In genomic region chr8:111213406-111213805, GRCm38 (mm10) we compare ENCODE assay signal across 22 mouse cellular contexts.
"Had no signal": no experiment of that assay in that cellular context is flagged by ENCODE, and none has a peak within 500 bp of the region (broad histone marks: within the 10 kb centered on the region; RNA-seq: fewer than 3 reads in every experiment).

No protein-coding gene starts in this region.

- H3K9ac ChIP-seq: liver, embryonic 14.5 days; lung, embryonic 15.5 days; midbrain, embryonic 13.5 days; midbrain, embryonic 15.5 days; neural tube, embryonic 13.5 days; neural tube, embryonic 15.5 days had no signal

- H3K4me1 ChIP-seq: lung, embryonic 15.5 days; midbrain, embryonic 10.5 days; midbrain, embryonic 15.5 days; neural tube, embryonic 13.5 days; neural tube, embryonic 15.5 days had no signal

- H3K36me3 ChIP-seq: lung, embryonic 15.5 days; midbrain, embryonic 10.5 days; midbrain, embryonic 13.5 days; midbrain, embryonic 15.5 days; neural tube, embryonic 13.5 days; neural tube, embryonic 15.5 days had no signal

- H3K27me3 ChIP-seq: lung, embryonic 15.5 days; megakaryocyte, embryonic 14.5 days; midbrain, embryonic 13.5 days; midbrain, embryonic 15.5 days; neural tube, embryonic 13.5 days; neural tube, embryonic 15.5 days had no signal

- ATAC-seq: lung, postnatal 0 days; midbrain, embryonic 13.5 days; midbrain, embryonic 15.5 days had no signal

- DNase-seq: lung, adult 2 months; lung, postnatal 14 days; lung, postnatal 36 days; retina, postnatal 1 day; right cerebral cortex, adult 18-20 months; right cerebral cortex, postnatal 25 days; right cerebral cortex, postnatal 4 days; spleen, adult 18-20 months; thymus, adult 18-20 months; thymus, postnatal 14 days; thymus, postnatal 36 days had no signal

- H3K9me3 ChIP-seq: lung, embryonic 15.5 days; megakaryocyte, embryonic 14.5 days; midbrain, embryonic 10.5 days; midbrain, embryonic 13.5 days; midbrain, embryonic 15.5 days; neural tube, embryonic 13.5 days; neural tube, embryonic 15.5 days had no signal

- H3K27ac ChIP-seq: liver, embryonic 14.5 days; lung, embryonic 15.5 days; macrophage; midbrain, embryonic 10.5 days; midbrain, embryonic 13.5 days; midbrain, embryonic 15.5 days; neural tube, embryonic 13.5 days; neural tube, embryonic 15.5 days had no signal

- H3K4me3 ChIP-seq: lung, embryonic 15.5 days; megakaryocyte, embryonic 14.5 days; midbrain, embryonic 10.5 days; midbrain, embryonic 13.5 days; midbrain, embryonic 15.5 days; myocyte; neural tube, embryonic 13.5 days; neural tube, embryonic 15.5 days had no signal

- H3K4me2 ChIP-seq: lung, embryonic 15.5 days; midbrain, embryonic 13.5 days; midbrain, embryonic 15.5 days; neural tube, embryonic 13.5 days; neural tube, embryonic 15.5 days had no signal
